Mouse (Mus musculus): ENCODE results near the gene Pnkd.

DNA sequence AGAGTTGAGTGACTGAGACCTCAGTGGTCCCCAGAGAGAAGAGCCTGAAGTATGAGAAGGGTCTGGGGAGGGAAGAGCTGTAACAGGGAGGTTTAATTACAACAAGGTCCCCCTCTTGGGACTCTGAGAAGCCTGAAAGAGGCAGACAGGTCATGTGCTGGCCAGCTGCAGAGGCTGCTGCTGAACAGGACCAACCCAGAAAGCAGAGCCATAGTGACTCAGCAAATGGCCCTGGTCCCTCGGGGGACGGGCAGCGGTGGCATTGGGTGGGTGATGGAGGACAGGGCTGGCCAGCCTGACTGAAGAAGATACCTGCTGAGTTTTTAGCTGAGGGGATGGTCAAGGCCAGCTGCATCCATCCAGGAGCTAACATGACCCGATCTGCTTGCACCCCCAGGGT lies 91.7 kb downstream of the Pnkd start:
- TF ChIP-seq TAL1 (IDR thresholded peaks at IDR 0.05; ENCODE audit: low read length) (no peak), GABPA (IDR thresholded peaks at IDR 0.05; ENCODE audit: low read depth, low read length) (no peak), MAFK (IDR thresholded peaks at IDR 0.05; ENCODE audit: borderline replicate concordance, low read depth, low read length) (no peak), CTCF (IDR thresholded peaks at IDR 0.05 in 2 of 3, conservative IDR thresholded peaks at IDR 0.05 in 1 of 3; ENCODE audit: control insufficient read depth in 1 of 3, insufficient read depth in 1 of 3, low read depth in 2 of 3, low read length in 3 of 3, poor library complexity in 1 of 3, severe bottlenecking in 1 of 3) (no peak), RCOR1 (IDR thresholded peaks at IDR 0.05; ENCODE audit: low read depth, low read length) (no peak), ZMIZ1 (IDR thresholded peaks at IDR 0.05; ENCODE audit: low read depth, low read length) (no peak), E2F4 (IDR thresholded peaks at IDR 0.05; ENCODE audit: borderline replicate concordance, low read depth, low read length) (no peak), MAZ (IDR thresholded peaks at IDR 0.05; ENCODE audit: low read depth, low read length) (no peak), JUND (IDR thresholded peaks at IDR 0.05; ENCODE audit: low read depth, low read length) (no peak), ETS1 (IDR thresholded peaks at IDR 0.05; ENCODE audit: low read depth, low read length) (no peak), MYC (IDR thresholded peaks at IDR 0.05; ENCODE audit: low read depth, low read length) (no peak), POLR2A (IDR thresholded peaks at IDR 0.05; ENCODE audit: control insufficient read depth in 1 of 2, insufficient read depth in 1 of 2, low read depth in 1 of 2, low read length in 2 of 2, poor library complexity in 1 of 2) (no peak), MXI1 (IDR thresholded peaks at IDR 0.05; ENCODE audit: low read depth, low read length) (no peak)

Data from MEL (cell line).